Mouse (Mus musculus) ovary, postnatal 36 days (tissue): ENCODE results near the gene Ppp1r9b.
"Not testable (repeated sequence)": the region's sequence is repeated elsewhere in the genome, so short reads cannot be mapped to it uniquely, and the experiment has no call there.

Source experiments
- DNase-seq: peaks from one replicate; pipeline ENCODE4 v3.0.0; 2022; ENCODE audit warnings: low spot score, mixed read lengths

Gene Ppp1r9b

DNA sequence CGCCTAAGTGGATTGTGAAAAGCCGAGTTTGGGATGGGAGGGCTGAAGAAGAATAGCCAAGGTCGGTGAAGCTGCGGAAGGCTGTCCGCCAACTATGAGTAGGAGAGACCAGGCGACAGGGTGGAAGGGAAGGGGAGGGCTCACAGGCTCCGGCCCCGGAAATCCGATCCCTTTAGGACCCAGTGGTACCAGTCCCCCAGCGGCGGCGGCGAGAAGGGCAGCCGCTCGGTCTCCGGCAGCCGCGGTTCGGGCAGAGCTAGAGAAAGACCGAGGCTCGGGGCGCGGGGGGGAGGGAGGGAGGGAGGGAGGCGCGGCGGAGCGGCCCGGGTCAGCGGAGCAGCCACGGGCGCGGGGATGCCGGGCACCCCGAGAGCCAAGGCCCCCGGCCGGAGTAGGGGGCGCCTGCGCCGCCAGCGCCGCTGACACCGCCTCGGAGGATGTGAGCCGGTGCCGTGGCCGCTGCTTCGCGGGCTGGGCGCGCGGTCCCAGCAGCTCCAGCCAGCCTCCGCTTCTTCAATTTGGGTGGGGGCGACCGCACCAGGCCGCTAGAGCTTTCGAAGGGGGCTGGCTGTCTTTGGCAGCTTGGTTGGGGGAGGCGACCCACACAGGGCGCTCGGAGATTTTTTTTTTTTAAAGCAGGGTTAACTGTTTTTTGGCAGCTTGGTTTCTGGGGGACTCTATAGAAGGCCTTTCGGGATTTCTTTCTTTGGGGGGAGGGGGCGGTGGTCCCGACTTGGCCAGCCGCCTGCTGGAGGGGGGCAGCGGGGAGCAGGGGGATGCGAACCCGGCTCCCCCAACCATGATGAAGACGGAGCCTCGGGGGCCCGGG lies at the start of gene Ppp1r9b:
Gene Ppp1r9b (plus strand): TSS at position 287 of the 829 bp plus-strand sequence.
- DNase-seq = peak; percentile 94

DNA sequence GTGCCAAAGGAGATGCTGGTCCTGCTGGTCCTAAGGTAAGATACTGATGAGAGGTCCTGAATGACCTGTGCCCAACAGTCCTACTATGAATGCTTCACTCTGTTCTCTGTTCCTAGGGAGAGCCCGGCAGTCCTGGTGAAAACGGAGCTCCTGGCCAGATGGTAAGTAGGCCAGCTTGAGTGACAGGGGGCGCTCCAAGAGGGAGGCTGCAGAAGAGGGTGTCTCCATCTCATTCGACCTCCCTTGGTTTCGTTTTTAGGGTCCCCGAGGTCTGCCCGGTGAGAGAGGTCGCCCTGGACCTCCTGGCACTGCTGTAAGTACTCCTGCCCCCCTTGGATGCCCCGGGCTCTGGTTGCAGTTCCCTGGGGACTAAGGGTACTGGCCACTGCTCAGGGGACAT lies 49.7 kb upstream of the Ppp1r9b start:
- DNase-seq = no peak

DNA sequence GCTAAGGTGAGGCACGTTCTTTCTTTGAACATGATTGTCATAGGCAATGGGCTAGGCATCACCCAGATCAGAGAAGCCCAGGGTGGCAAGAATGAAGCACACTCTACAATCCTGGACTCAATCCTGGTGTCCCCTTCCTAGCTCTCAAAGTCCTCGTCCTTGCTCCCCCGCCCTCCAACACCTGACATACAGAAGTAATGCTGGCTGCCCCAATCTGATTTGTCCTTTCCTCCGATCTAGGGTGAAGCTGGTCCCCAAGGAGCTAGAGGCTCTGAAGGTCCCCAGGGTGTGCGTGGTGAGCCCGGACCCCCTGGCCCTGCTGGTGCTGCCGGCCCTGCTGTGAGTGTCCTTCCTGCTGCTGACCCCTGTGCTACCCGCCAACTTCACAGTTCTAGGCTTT lies 49.1 kb upstream of the Ppp1r9b start:
- no peak for DNase-seq

DNA sequence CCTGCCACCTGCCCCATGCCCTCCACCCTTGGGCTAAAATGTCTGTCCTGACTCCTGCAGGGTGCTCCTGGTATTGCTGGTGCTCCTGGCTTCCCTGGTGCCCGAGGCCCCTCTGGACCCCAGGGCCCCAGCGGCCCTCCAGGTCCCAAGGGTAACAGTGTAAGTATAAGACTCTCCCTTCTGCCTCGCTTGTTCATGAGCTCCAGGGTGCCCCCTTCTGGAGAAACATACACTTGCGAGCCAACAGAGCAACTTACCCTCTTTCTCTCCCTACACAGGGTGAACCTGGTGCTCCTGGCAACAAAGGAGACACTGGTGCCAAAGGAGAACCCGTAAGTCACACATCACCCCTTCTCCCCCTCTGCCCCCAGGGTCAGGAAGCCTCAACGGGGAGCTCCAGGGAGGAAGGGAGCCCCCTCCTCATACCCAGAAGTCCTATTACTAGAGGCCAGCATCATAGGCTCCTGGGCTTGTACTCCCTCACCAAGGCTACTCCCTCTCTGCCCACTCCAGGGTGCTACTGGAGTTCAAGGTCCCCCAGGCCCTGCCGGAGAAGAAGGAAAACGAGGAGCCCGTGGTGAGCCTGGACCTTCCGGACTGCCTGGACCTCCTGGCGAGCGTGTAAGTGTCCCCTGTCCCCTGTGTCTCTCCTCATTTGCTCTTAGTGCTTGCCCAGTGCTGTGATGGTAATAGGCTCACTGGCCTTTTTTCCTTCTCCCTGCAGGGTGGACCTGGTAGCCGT lies 48.4 kb upstream of the Ppp1r9b start:
- no peak for DNase-seq

DNA sequence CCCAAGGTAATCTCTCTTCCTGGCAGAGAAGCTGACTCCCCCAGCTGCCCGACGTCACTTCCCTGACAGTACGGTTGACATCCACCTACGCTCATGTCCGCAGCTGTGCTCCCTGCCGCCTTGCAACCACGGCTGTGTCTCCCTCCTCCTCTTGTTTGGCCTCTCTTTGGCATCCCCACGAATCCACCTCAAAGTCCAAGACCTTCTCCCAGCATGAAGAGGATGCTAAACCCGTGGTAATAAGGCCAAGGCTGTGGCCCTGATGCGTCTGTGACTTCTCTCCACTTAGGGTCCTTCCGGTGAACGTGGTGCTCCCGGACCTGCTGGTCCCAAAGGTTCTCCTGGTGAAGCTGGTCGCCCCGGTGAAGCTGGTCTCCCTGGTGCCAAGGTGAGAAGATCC lies 47.8 kb upstream of the Ppp1r9b start:
- no peak for DNase-seq

DNA sequence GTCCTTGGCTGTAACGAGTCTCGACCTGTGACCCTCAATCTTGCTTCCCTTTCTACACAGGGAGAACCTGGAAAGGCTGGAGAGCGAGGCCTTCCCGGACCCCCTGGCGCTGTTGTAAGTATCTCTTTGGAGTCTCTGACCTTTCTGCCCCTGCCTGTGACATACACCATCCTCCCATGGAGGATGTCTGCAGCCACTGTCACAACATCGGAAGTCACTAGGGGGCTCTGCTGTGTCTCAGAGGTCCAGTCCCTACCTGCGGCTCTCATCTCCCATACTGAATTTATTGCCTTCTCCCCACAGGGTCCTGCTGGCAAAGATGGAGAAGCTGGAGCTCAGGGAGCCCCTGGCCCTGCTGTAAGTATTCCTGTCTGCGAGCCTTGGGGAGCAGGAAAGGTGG lies 46.5 kb upstream of the Ppp1r9b start:
- no peak for DNase-seq

DNA sequence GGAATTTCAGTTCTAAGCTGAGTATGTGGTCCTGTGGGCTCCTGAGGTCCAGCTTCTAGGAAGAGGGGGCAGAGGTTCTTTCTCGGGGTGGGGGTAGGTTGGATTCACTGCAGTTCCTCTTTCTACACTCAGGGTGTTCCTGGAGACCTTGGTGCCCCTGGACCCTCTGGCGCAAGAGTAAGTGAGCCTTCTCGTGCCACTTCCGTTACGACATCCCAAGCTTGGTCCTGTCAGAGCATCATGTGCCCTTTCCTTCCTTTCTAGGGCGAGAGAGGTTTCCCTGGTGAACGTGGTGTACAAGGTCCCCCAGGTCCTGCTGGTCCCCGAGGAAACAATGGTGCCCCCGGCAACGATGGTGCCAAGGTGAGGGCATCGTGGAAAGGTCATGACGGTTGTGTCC lies 45.6 kb upstream of the Ppp1r9b start:
- DNase-seq = no peak

DNA sequence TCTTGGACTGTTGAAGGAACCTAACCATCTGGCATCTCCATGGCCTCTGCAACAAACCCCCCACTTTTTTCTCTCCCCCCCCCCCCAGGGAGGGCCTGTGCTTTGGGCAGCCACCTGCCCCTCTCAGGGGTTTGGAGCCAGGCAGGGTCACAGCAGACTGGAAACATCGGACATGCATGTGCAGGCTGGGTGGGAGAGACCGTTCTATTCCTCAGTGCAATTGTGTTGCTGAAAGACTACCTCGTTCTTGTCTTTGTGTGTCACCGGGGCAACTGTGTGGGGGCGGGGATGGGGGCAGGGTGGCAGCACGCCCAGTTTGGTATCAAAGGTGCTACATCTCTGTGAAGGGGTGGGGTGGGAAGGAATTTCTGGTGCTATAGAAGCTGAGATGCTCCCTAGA lies 38.7 kb upstream of the Ppp1r9b start:
- DNase-seq = no peak

DNA sequence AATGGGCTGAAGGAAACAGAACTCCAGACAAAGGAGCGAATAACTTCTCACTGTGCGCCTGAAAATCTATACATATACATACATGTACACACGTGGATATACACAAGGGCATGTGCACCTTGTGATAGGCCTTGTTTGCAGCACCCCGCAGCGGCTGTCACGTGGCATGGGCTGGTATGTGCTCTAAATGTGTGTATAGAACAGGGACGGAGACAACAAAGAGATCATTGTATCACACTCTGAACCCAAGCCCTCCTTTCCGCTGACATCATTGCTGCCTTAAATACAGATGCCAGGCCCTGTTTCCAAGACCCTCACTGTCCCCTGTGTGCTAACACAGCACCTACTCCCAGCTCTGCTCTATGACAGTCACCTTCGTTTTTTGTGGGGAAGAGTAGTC lies 35.7 kb upstream of the Ppp1r9b start:
- no peak for DNase-seq

DNA sequence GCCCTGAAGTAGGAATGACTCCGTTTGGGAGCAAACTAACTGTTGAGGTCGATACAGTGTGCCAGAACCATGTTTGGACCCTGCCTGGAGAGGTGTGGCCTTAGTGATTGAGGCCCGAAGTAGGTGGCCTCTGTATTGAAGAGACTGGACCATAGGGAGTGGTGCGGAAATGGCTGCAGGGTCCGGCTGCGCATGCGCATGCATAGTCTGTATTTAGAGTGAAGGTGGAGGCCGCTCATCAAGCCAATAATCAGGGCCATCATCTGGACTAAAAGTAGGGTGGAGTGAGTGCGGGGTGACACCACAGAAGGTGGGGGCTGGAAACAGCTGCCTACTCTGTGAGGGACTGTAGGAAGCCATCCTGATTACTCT lies 33.2 kb upstream of the Ppp1r9b start:
- no peak for DNase-seq

DNA sequence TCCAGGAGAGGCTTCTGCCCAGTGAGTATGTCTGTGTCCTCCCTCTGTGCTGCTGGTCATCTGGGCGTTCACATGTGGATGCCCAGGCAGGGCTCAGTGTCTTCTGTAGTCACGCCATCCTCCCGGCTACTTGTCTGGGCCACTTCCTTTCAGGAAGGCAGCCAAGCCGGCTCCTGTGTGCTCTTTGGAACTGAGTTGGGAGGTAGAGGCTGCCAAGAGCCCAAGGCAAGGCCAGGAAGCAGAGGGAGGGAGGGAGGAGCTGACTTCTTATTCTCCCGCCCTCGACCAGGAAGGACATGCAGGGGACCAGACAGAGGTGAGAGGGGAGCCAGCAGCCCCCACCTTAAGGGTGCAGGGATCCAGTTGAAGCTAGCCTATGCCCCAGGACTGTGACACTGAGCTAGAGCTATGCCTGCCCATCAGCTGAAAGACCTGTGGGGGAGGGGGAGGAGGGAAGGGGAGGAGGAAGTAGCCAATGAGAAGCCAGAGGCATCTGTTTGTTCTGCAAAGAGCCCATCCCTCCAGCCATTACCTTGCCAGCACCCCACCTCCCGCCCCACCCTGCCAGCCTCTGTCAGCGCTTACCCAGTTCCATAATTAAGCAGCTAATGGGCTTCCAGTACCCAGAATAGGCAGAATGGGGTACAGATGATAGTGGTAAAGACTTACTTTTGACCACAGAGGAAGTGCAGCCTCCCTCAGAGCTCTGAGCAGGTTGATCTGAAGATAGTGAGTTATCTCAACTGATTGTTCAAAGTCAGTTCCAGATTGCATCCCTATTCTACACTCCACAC lies 32.6 kb upstream of the Ppp1r9b start:
- DNase-seq = peak; percentile 74

DNA sequence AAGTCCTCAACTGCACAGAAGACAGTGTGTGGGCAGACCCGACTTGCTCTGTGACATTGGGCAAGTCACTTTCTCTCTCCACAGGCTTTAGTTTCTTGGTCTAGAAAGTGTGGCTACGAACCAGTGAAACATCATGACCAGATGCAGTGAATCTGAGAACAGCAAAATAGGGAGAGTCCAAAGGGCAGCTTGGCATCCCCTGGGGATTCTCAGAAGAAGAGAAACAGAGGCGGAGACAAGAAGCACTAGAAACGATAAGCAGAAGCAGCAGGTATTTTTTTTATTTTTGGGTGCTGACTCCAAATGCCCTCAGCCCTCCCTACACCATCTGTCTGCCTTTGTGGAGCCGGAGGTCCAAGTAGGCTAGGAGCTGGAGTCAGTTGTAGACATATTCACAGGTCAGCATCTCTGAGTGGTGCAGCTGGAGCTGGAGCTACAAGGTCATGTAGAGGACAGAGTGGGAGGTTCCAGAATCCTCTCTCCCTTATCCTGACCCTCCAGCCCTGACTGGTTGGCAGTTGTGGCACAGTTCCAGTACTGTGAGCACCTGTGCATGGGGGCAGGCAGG lies 28.2 kb upstream of the Ppp1r9b start:
- DNase-seq = no peak

DNA sequence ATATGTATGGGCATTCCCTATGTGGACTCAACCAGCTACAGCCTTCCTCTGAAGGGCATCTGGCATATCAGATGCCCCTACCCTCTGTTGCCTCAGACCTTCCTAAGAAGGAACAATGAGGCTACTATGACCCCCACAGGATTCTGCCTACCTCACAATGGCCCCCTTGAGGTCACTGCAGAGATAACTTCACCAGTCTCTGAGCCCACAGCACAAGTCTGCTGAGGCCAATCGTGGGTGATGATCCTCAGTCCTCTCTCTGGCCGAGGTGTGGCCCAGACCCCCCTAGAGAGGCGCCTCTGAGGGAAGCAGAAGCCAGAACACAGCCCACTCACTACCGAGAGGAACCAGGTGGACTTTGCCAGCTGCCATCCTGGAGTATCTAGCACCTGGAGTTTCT lies 23.4 kb upstream of the Ppp1r9b start, which contains the start of gene Hils1:
Gene Hils1 (plus strand): TSS at position 175 of the 400 bp plus-strand sequence.
- DNase-seq = no peak

DNA sequence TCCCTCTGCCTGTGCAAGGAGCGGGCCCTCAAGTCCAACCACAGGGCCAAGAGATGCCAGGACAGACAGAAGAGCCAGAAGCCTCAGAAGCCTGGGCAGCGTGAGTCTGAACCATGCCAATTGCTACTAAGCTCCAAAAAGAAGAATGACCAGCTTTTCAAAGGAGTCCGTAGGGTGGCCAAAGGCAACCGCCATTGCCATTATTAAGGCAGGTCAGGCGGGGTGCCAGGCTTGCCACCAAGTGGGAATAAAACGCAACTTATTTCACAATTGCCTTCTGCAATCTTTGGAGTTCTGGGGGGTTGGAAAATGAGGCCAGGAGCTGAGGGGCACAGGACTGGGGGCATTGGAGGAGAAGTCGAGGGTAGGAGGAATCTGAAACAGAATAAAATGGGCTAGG lies 22.6 kb upstream of the Ppp1r9b start:
- no peak for DNase-seq

DNA sequence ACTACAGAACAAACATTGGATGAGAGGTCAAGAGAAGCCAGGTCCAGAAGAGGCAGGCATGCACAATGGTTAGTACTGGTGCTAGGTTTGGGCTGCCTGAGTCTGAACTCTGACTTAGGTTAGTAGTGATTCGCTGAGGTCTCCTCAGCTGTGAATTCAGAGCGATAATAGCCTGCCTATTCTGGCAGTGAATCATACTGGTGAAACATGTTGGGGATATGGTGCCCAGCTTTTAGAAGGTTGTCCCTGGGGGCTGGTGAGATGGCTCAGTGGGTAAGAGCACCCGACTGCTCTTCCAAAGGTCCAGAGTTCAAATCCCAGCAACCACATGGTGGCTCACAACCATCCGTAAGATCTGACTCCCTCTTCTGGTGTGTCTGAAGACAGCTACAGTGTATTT lies 21.1 kb upstream of the Ppp1r9b start:
- not testable (repeated sequence) for DNase-seq

DNA sequence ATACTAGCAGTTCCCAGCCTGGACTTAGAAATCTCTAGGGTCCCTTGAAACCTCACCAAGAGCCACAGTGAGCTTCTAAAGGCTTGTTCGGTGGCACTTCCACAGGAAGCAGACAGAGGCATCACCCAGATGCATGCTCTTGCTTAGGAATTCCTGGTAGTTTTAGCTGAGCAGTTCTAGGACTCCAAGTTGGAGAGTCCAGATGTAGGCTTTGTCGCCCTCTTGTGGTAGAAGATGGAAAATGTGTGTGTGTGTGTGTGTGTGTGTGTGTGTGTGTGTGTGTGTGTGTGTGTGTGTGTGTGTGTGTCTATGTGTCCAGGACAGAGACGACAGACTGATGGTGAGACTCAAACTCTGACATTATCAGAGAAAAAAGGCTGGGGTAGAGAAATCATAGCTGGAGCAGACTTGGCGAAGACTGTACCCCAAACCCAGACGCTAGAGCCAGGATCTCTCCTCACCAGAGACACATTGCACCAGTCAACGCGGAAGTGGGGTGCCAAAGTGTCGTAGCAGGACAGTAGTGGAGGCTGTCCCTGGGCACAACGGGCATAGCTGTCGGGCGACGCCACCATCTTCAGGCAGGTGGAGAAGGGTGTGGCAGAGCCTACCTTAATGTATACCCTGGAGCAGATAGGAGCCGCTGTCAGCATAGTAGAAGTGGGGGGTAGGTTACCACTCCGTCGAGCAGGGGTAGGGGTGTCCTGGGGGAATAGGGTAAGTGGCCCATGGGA lies 20.5 kb upstream of the Ppp1r9b start:
- DNase-seq = peak; percentile 51

DNA sequence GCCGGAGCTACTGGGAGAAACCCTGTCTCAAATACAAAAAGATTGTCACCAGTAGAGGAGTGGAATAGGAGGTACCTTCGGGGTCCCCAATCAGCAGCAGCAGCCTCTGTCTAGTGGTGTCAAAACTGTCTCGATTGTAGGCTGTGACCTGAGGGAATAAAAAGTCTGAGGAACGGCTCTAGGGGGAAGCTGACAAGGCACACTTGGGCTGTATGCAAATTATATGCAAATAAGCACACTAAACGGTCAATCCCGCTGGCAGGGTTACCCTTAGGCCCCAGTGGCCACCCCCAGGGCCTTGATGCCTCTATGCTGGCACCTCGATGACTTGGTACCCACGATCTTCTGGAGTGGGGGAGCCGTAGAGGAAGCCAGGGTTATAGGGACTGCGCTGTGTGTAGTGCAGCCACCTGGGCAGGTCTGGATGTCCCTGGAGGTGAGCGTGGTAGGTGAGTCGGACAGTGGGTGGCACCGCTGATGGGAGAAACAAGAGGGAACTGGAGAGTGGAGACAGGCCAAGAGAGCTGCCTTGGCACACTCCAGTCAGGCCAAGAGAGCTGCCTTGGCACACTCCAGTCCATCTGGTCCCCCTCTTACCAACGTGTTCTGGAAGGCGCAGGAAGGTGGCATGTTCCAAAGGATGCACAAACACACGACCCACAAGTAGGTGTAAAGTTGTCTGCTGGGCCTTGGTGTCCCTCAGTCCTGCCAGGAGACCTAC lies 18.8 kb upstream of the Ppp1r9b start:
- no peak for DNase-seq

DNA sequence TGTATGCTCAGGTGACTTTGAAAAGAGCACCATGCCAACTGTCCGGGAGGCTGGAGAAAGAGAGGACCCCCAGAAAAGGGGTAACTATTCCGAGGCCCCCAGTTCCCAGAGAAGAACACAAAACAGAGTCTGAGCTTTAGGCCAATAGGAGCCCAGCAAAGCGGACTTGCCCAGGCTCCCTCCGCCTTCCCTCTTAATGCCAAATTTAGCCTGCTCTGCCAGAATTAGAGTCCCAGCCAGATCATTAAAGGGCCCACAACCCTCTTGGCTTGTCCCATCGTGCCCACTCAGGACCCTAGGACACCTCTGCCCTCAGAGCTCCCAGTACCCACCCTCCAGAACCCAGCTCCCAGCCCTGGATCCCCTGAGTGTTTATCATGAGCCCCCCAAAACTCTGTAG lies 17.9 kb upstream of the Ppp1r9b start:
- no peak for DNase-seq

DNA sequence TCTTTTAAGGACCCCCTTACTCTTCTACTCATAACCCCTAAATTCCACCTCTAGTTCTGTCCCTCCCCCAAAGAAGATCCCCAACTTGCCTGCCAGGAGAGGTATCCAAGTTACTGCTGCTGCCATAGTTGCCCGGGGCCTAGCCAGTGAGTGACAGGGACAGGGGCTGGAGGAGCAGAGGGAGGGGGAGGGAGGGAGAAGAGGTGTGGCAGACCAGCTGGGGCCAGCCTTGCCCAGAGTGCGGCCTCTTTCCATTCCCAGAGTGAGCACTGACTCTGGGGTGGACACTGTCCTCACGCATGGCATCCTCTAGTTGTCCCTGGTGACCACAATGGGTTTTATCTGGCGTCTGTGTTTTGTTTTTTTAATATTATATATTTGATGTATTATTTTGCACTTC lies 17.5 kb upstream of the Ppp1r9b start:
- DNase-seq = no peak

DNA sequence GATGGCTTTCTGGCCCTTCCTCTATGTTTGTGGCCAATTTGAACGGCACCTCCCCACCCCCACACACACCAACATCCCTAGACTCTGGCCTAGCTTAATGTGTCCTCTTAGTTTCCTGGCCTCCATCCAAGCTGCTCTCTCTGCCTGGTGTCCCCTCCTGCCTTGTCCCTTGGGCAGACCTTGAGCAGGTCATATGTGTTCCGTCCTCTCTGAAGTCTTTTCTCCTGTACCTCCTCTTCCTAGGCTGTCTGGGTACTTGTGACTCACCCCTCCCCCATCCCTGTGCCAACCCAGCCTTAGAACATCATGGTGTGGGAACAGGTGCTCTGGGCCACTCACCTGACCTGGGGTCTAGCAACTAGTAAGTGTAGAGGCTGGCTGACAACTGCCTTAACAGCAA lies 15.9 kb upstream of the Ppp1r9b start:
- no peak for DNase-seq

DNA sequence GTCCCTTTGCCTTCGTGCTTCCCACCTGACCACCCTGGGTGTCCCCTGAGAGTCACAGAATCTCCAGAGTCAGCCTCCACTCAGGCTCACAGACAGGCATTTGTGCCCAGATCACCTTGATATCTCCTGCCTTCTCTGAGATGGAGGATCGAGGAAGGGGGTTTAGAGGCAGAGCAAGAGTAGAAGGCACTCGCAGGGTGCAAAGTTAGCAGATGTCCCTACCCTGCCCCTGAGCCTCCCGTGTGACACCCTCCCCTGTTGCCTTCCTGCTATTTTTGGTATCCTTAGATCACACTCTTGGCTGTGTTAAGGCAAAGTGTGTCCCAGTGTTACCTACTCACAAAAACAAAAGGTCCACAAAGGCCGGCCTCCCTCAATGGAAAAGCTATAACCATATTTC lies 14.6 kb upstream of the Ppp1r9b start, which contains the start of gene Sgca:
Gene Sgca (minus strand): TSS at position 129 of the 400 bp plus-strand sequence.
- no peak for DNase-seq
